Mouse (Mus musculus): ENCODE results near the gene Disp1. TPM values are rescaled to one million over a fixed set of nuclear protein-coding genes. Genes with fewer than 3 reads are reported as not detected.

The Disp1 gene
- polyA plus RNA-seq, 1 experiment from 2014 or later = 34.8 TPM

DNA sequence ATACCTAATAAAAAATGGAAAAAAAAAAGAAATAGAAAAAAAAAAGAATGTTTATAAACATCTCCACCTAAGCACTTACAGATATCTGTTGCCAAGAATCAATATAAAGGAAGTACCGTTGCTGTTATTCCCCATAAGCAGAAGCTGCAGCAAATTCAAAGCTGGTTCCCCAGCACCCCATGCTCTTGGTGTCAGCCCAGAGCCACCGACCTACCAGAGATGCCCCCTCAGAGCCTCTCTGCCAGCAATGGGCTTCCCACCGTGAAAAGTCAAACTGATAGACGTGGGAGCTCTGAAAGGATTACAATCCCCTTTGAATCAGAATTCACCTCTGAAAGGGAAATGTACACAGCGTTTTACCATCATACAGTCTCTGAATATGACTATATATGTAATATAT, 78.8 kb downstream of the Disp1 start:
- H3K4me2 ChIP-seq = no peak overlapping the region

GRCm38 (mm10) chr1:183141329-183141728, 80.0 kb downstream of the Disp1 start:
- Histone ChIP-seq H3K9ac (no peak overlapping the region), H3K4me1 (peaks cover 64% of the 10 kb centered on the region), H3K4me3 (no peak overlapping the region), H3K27ac (peak overlapping the region; percentile 74), H3K9me3 (no peaks in the 10 kb centered on the region), H3K27me3 (no peaks in the 10 kb centered on the region), H3K36me3 (no peaks in the 10 kb centered on the region), H3K4me2 (no peak overlapping the region)
- no peak for ATAC-seq (ENCODE audit: insufficient number of reproducible peaks, low FRiP score, low TSS enrichment, low read depth)
- WGBS = 44% methylated on average over 2 of the region's 2 CpGs

More for the DNA sequence above, 78.8 kb downstream of the Disp1 start:
- H3K36me3 ChIP-seq = no peaks in the 10 kb centered on the region
- no peak overlapping the region for H3K4me3 ChIP-seq
- H3K27ac ChIP-seq = no peak overlapping the region
- ATAC-seq (ENCODE audit: insufficient number of reproducible peaks, low FRiP score, low TSS enrichment, low read depth) = no peak
- WGBS = 60% methylated on average over 5 of the region's 5 CpGs
- no peak overlapping the region for H3K9ac ChIP-seq
- peaks cover 58% of the 10 kb centered on the region for H3K4me1 ChIP-seq
- H3K9me3 ChIP-seq = no peaks in the 10 kb centered on the region
- H3K27me3 ChIP-seq = no peaks in the 10 kb centered on the region

DNA sequence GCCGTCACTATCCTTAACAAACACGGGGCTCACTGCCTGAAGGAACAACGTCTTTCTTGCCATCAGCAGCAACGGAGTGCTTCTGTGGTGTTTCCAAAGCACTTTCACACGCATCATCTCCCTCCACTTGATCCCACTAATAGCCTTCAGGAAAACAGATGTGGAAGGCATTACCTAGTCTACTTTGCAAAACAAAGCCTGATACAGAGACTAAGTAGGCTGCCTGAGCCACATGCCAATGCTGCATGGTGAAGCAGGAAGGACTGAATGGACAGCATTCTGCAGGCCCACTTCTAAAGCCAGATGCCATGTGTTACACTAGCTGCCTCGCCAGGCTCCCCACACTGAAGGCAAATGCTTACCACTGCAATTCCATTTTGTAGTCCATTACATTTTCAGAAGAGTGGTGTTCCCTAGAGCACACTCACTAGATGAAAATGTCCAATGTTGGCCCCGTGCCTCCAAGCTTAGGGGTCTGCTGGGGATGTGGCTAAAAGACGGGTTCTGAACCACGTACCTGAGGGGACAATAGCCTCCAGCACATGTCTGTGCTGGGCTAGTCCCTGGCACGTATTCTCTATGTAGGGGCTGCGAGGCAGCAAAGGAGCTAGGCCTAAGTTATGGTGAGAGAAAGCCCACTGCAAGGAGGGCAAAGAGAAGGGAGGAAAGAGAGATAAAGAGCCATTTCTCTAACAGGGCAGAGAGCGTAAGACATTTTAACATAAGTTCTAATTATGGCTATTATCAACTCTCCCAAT, 80.6 kb downstream of the Disp1 start:
- Histone ChIP-seq H3K4me1 (peaks cover 67% of the 10 kb centered on the region), H3K9me3 (no peaks in the 10 kb centered on the region), H3K4me2 (no peak overlapping the region), H3K27ac (peak overlapping the region; percentile 74), H3K9ac (no peak overlapping the region), H3K36me3 (no peaks in the 10 kb centered on the region), H3K4me3 (no peak overlapping the region), H3K27me3 (no peaks in the 10 kb centered on the region)
- no peak for ATAC-seq (ENCODE audit: insufficient number of reproducible peaks, low FRiP score, low TSS enrichment, low read depth)
- WGBS = 36% methylated on average over 12 of the region's 12 CpGs

GRCm38 (mm10) chr1:183138088-183138487, 83.2 kb downstream of the Disp1 start:
- no peak overlapping the region for H3K4me3 ChIP-seq
- H3K9ac ChIP-seq = no peak overlapping the region
- peaks cover 5% of the 10 kb centered on the region for H3K36me3 ChIP-seq
- H3K4me2 ChIP-seq = no peak overlapping the region
- no peaks in the 10 kb centered on the region for H3K27me3 ChIP-seq
- 57% methylated on average over 4 of the region's 4 CpGs for WGBS
- ATAC-seq (ENCODE audit: insufficient number of reproducible peaks, low FRiP score, low TSS enrichment, low read depth) = no peak
- no peaks in the 10 kb centered on the region for H3K9me3 ChIP-seq
- no peak overlapping the region for H3K27ac ChIP-seq
- peaks cover 69% of the 10 kb centered on the region for H3K4me1 ChIP-seq

- 74% methylated on average over 4 of the region's 4 CpGs for WGBS
- Histone ChIP-seq H3K27ac (peak overlapping the region; percentile 76), H3K9ac (no peak overlapping the region), H3K4me2 (no peak overlapping the region; the same call in 1 of the 2 replicates), H3K27me3 (no peaks in the 10 kb centered on the region), H3K9me3 (no peaks in the 10 kb centered on the region), H3K4me3 (no peak overlapping the region), H3K4me1 (peaks cover 72% of the 10 kb centered on the region), H3K36me3 (peaks cover 8% of the 10 kb centered on the region)
- no peak for ATAC-seq (ENCODE audit: insufficient number of reproducible peaks, low FRiP score, low TSS enrichment, low read depth)
Measured at GRCm38 (mm10) chr1:183134427-183134826, 86.9 kb downstream of the Disp1 start.

GRCm38 (mm10) chr1:183133440-183133839, 87.9 kb downstream of the Disp1 start:
- Histone ChIP-seq H3K27ac (peak overlapping the region; percentile 76), H3K9ac (no peak overlapping the region), H3K27me3 (no peaks in the 10 kb centered on the region), H3K4me2 (no peak overlapping the region), H3K9me3 (no peaks in the 10 kb centered on the region), H3K36me3 (peaks cover 8% of the 10 kb centered on the region), H3K4me1 (peaks cover 67% of the 10 kb centered on the region), H3K4me3 (no peak overlapping the region)
- WGBS = 32% methylated on average over 3 of the region's 3 CpGs
- peak; percentile 75 for ATAC-seq (ENCODE audit: insufficient number of reproducible peaks, low FRiP score, low TSS enrichment, low read depth)

GRCm38 (mm10) chr1:183127246-183127645, 94.1 kb downstream of the Disp1 start:
- H3K4me3 ChIP-seq = no peak overlapping the region
- H3K36me3 ChIP-seq = 0 out of 2 replicates have a peak, but pooled peaks cover 2% of the 10 kb centered on the region
- peaks cover 64% of the 10 kb centered on the region for H3K4me1 ChIP-seq
- no peaks in the 10 kb centered on the region for H3K9me3 ChIP-seq
- H3K9ac ChIP-seq = no peak overlapping the region
- H3K27ac ChIP-seq = peak overlapping the region; percentile 87
- H3K27me3 ChIP-seq = no peaks in the 10 kb centered on the region
- no peak overlapping the region for H3K4me2 ChIP-seq
- 38% methylated on average over 4 of the region's 4 CpGs for WGBS
- peak; percentile 74 for ATAC-seq (ENCODE audit: insufficient number of reproducible peaks, low FRiP score, low TSS enrichment, low read depth)

GRCm38 (mm10) chr1:183123725-183124124, 97.6 kb downstream of the Disp1 start:
- no peaks in the 10 kb centered on the region for H3K9me3 ChIP-seq
- 53% methylated on average over 3 of the region's 3 CpGs for WGBS
- H3K4me3 ChIP-seq = no peak overlapping the region
- ATAC-seq (ENCODE audit: insufficient number of reproducible peaks, low FRiP score, low TSS enrichment, low read depth) = no peak
- no peak overlapping the region for H3K27ac ChIP-seq
- no peak overlapping the region for H3K4me2 ChIP-seq
- peaks cover 65% of the 10 kb centered on the region for H3K4me1 ChIP-seq
- H3K9ac ChIP-seq = no peak overlapping the region
- H3K27me3 ChIP-seq = no peaks in the 10 kb centered on the region
- no peaks in the 10 kb centered on the region for H3K36me3 ChIP-seq

GRCm38 (mm10) chr1:183120341-183120923, 100.9 kb downstream of the Disp1 start:
- H3K4me1 ChIP-seq = peaks cover 58% of the 10 kb centered on the region
- peak; percentile 50; the same call in 1 of the 2 replicates for ATAC-seq (ENCODE audit: insufficient number of reproducible peaks, low FRiP score, low TSS enrichment, low read depth)
- peak overlapping the region; percentile 62 for H3K27ac ChIP-seq
- H3K4me2 ChIP-seq = peak overlapping the region; percentile 14; the same call in 1 of the 2 replicates
- no peaks in the 10 kb centered on the region for H3K27me3 ChIP-seq
- H3K4me3 ChIP-seq = no peak overlapping the region
- no peaks in the 10 kb centered on the region for H3K36me3 ChIP-seq
- 48% methylated on average over 12 of the region's 12 CpGs for WGBS
- no peak overlapping the region for H3K9ac ChIP-seq
- no peaks in the 10 kb centered on the region for H3K9me3 ChIP-seq

- H3K9me3 ChIP-seq = no peaks in the 10 kb centered on the region
- H3K27ac ChIP-seq = peak overlapping the region; percentile 85
- H3K4me2 ChIP-seq = no peak overlapping the region
- 28% methylated on average over 21 of the region's 21 CpGs for WGBS
- ATAC-seq (ENCODE audit: insufficient number of reproducible peaks, low FRiP score, low TSS enrichment, low read depth) = no peak
- peaks cover 66% of the 10 kb centered on the region for H3K4me1 ChIP-seq
- H3K36me3 ChIP-seq = no peaks in the 10 kb centered on the region
- no peaks in the 10 kb centered on the region for H3K27me3 ChIP-seq
- H3K9ac ChIP-seq = no peak overlapping the region
- no peak overlapping the region for H3K4me3 ChIP-seq
Measured at GRCm38 (mm10) chr1:183117827-183118825, 103.2 kb downstream of the Disp1 start.

GRCm38 (mm10) chr1:183116946-183117826, 104.1 kb downstream of the Disp1 start:
- Histone ChIP-seq H3K4me3 (no peak overlapping the region), H3K9ac (no peak overlapping the region), H3K9me3 (no peaks in the 10 kb centered on the region), H3K4me1 (peaks cover 73% of the 10 kb centered on the region), H3K36me3 (no peaks in the 10 kb centered on the region), H3K4me2 (no peak overlapping the region), H3K27ac (peak overlapping the region; percentile 85), H3K27me3 (no peaks in the 10 kb centered on the region)
- ATAC-seq (ENCODE audit: insufficient number of reproducible peaks, low FRiP score, low TSS enrichment, low read depth) = 0 out of 2 replicates have a peak, but pooled peaks have one; percentile 27
- 62% methylated on average over 15 of the region's 15 CpGs for WGBS
